Mouse (Mus musculus) ES-E14 (cell line): ENCODE measurements at regions not wholly inside any gene's neighbourhood (a gene's known extent, or its start where the extent isn't known, plus 50 kb on each side); places are given as distances from the start of the nearest gene placed in this dataset.

Experiments
- CHD2 ChIP-seq: IDR thresholded peaks from 2 replicates; pipeline ENCODE4 v1.6.1; 2014; ENCODE audit warnings: mild to moderate bottlenecking, low read depth, low read length, inconsistent platforms
- HCFC1 ChIP-seq: IDR thresholded peaks from 2 replicates; pipeline ENCODE4 v1.6.1; 2012; ENCODE audit warnings: low read length, inconsistent platforms, borderline replicate concordance; ENCODE audit not compliant: insufficient read depth
- ZC3H11A ChIP-seq: IDR thresholded peaks from 2 replicates; pipeline ENCODE4 v1.6.1; 2012; ENCODE audit warnings: low read depth, mild to moderate bottlenecking, inconsistent platforms, low read length, borderline replicate concordance
- ZNF384 ChIP-seq: IDR thresholded peaks from 2 replicates; pipeline ENCODE4 v1.6.1; 2012; ENCODE audit warnings: low read depth, low read length, inconsistent platforms

GRCm38 (mm10) chr10:21695185-21695584, 102.2 kb downstream of the 1700020N01Rik start:
- TF ChIP-seq CHD2, result no peak
- no peak for TF ChIP-seq HCFC1
- TF ChIP-seq ZNF384, result no peak
- no peak for TF ChIP-seq ZC3H11A
